Mouse (Mus musculus) MEL (cell line): Measurements from ENCODE around the gene Slc19a2. TPM values are rescaled to one million over a fixed set of nuclear protein-coding genes. Genes with fewer than 3 reads are reported as not detected.

ENCODE experiments used
- DNase-seq: peaks from one replicate; pipeline ENCODE4 v3.0.0; 2011; ENCODE audit warnings: low read depth, low spot score
- H3K27ac ChIP-seq: 2 replicates; pipeline ENCODE4 v1.5.1; 2012; ENCODE audit warnings: low read depth, mild to moderate bottlenecking, control low read depth, low read length, moderate library complexity; ENCODE audit not compliant: control insufficient read depth
- H3K27me3 ChIP-seq, 2 experiments: fragments of 150-350 bp in 1 of 2; sonication (generic) in 1 of 2; 2 replicates each; pipeline ENCODE4 v1.6.1; 2012; ENCODE audit warnings: low read length in 2 of 2, mild to moderate bottlenecking in 2 of 2, improper control_type of control experiment in 1 of 2, moderate library complexity in 1 of 2; ENCODE audit not compliant: insufficient read depth in 2 of 2, control insufficient read depth in 1 of 2
- H3K36me3 ChIP-seq, 2 experiments: 2 replicates each; pipeline ENCODE4 v1.6.1; 2012 to 2014; ENCODE audit warnings: low read length in 2 of 2, improper control_type of control experiment in 1 of 2, inconsistent platforms in 1 of 2, mild to moderate bottlenecking in 1 of 2; ENCODE audit not compliant: insufficient read depth in 2 of 2, control insufficient read depth in 1 of 2
- H3K4me1 ChIP-seq, 2 experiments: fragments of 150-350 bp in 1 of 2; sonication (generic) in 1 of 2; 2 replicates each; pipeline ENCODE4 v1.6.1; 2012; ENCODE audit warnings: low read length in 2 of 2, improper control_type of control experiment in 1 of 2, mild to moderate bottlenecking in 1 of 2; ENCODE audit not compliant: insufficient read depth in 2 of 2, control insufficient read depth in 1 of 2
- H3K4me3 ChIP-seq, 2 experiments: fragments of 150-350 bp in 1 of 2; sonication (generic) in 1 of 2; 2 replicates each; pipeline ENCODE4 v1.5.1; 2012; ENCODE audit warnings: low read depth in 2 of 2, low read length in 2 of 2, mild to moderate bottlenecking in 2 of 2, moderate library complexity in 2 of 2, control low read depth in 1 of 2, improper control_type of control experiment in 1 of 2; ENCODE audit not compliant: control insufficient read depth in 1 of 2, insufficient read depth in 1 of 2
- H3K79me2 ChIP-seq: 2 replicates; pipeline ENCODE4 v1.6.1; 2012; ENCODE audit warnings: mild to moderate bottlenecking, low read length, moderate library complexity; ENCODE audit not compliant: control insufficient read depth, poor library complexity, insufficient read depth
- H3K9ac ChIP-seq: 2 replicates; pipeline ENCODE4 v1.6.1; 2012; ENCODE audit warnings: low read depth, mild to moderate bottlenecking, control low read depth, low read length, moderate library complexity; ENCODE audit not compliant: control insufficient read depth, poor library complexity, severe bottlenecking
- H3K9me3 ChIP-seq: fragments of 150-350 bp; sonication (generic); replicated peaks from 2 replicates; pipeline ENCODE4 v1.6.1; 2012; ENCODE audit warnings: mild to moderate bottlenecking, low read length, improper control_type of control experiment, moderate library complexity; ENCODE audit not compliant: insufficient read depth
- CHD1 ChIP-seq: IDR thresholded peaks from 2 replicates; pipeline ENCODE4 v1.6.1; 2012; ENCODE audit warnings: low read depth, mild to moderate bottlenecking, inconsistent platforms, low read length, improper control_type of control experiment
- CHD2 ChIP-seq: IDR thresholded peaks from 2 replicates; pipeline ENCODE4 v1.6.1; 2011; ENCODE audit warnings: low read length, improper control_type of control experiment
- CTCF ChIP-seq, 3 experiments: IDR thresholded peaks in 2 of 3; conservative IDR thresholded peaks in 1 of 3; 2 replicates each; pipeline ENCODE4 v1.5.1; 2011 to 2012; ENCODE audit warnings: low read length in 3 of 3, low read depth in 2 of 3, mild to moderate bottlenecking in 2 of 3, improper control_type of control experiment in 1 of 3, inconsistent platforms in 1 of 3, mixed read lengths in 1 of 3, moderate library complexity in 1 of 3; ENCODE audit not compliant: control insufficient read depth in 1 of 3, insufficient read depth in 1 of 3, poor library complexity in 1 of 3, severe bottlenecking in 1 of 3
- E2F4 ChIP-seq: IDR thresholded peaks from 2 replicates; pipeline ENCODE4 v1.6.1; 2011; ENCODE audit warnings: low read depth, low read length, improper control_type of control experiment, borderline replicate concordance
- ELF1 ChIP-seq: IDR thresholded peaks from 2 replicates; pipeline ENCODE4 v1.6.1; 2014; ENCODE audit warnings: low read depth, mild to moderate bottlenecking, inconsistent platforms, low read length, improper control_type of control experiment, moderate library complexity
- GABPA ChIP-seq: IDR thresholded peaks from 2 replicates; pipeline ENCODE4 v1.6.1; 2012; ENCODE audit warnings: low read depth, mild to moderate bottlenecking, inconsistent platforms, low read length, improper control_type of control experiment, moderate library complexity
- KAT2A ChIP-seq: conservative IDR thresholded peaks from 2 replicates; pipeline ENCODE4 v1.6.1; 2012; ENCODE audit warnings: low read depth, low read length, improper control_type of control experiment, inconsistent platforms
- MAFK ChIP-seq: IDR thresholded peaks from 2 replicates; pipeline ENCODE4 v1.6.1; 2011; ENCODE audit warnings: low read depth, mild to moderate bottlenecking, low read length, improper control_type of control experiment, borderline replicate concordance
- MAZ ChIP-seq: IDR thresholded peaks from 2 replicates; pipeline ENCODE4 v1.6.1; 2012; ENCODE audit warnings: low read depth, mild to moderate bottlenecking, inconsistent platforms, low read length, improper control_type of control experiment
- MYC ChIP-seq: IDR thresholded peaks from 2 replicates; pipeline ENCODE4 v1.6.1; 2011; ENCODE audit warnings: low read depth, mild to moderate bottlenecking, low read length, improper control_type of control experiment, moderate library complexity
- NELFE ChIP-seq: IDR thresholded peaks from 2 replicates; pipeline ENCODE4 v1.6.1; 2011; ENCODE audit warnings: low read depth, low read length, improper control_type of control experiment
- NRF1 ChIP-seq: IDR thresholded peaks from 2 replicates; pipeline ENCODE4 v1.6.1; 2014; ENCODE audit warnings: low read depth, mild to moderate bottlenecking, inconsistent platforms, low read length, improper control_type of control experiment, moderate library complexity; ENCODE audit not compliant: poor library complexity, insufficient read depth, severe bottlenecking
- POLR2A ChIP-seq, 2 experiments: IDR thresholded peaks; 2 replicates each; pipeline ENCODE4 v1.6.1; 2011 to 2012; ENCODE audit warnings: low read length in 2 of 2, mild to moderate bottlenecking in 2 of 2, control low read depth in 1 of 2, improper control_type of control experiment in 1 of 2, low read depth in 1 of 2, moderate library complexity in 1 of 2; ENCODE audit not compliant: control insufficient read depth in 1 of 2, insufficient read depth in 1 of 2, poor library complexity in 1 of 2
- POLR2AphosphoS2 ChIP-seq: IDR thresholded peaks from 2 replicates; pipeline ENCODE4 v1.6.1; 2011; ENCODE audit warnings: low read length, improper control_type of control experiment
- POLR2AphosphoS5 ChIP-seq: IDR thresholded peaks from 2 replicates; pipeline ENCODE4 v1.6.1; 2012; ENCODE audit warnings: low read depth, borderline replicate concordance, mild to moderate bottlenecking, inconsistent platforms, low read length, moderate library complexity, mixed read lengths
- RAD21 ChIP-seq: IDR thresholded peaks from 2 replicates; pipeline ENCODE4 v1.6.1; 2011; ENCODE audit warnings: mild to moderate bottlenecking, low read depth, low read length, improper control_type of control experiment
- RCOR1 ChIP-seq: IDR thresholded peaks from 2 replicates; pipeline ENCODE4 v1.6.1; 2012; ENCODE audit warnings: low read depth, mild to moderate bottlenecking, inconsistent platforms, low read length, improper control_type of control experiment
- TBP ChIP-seq: IDR thresholded peaks from 2 replicates; pipeline ENCODE4 v1.8.0; 2011; ENCODE audit warnings: low read depth, low read length, improper control_type of control experiment
- TCF12 ChIP-seq: IDR thresholded peaks from 2 replicates; pipeline ENCODE4 v1.6.1; 2014; ENCODE audit warnings: low read depth, mild to moderate bottlenecking, inconsistent platforms, low read length, improper control_type of control experiment, moderate library complexity
- UBTF ChIP-seq: IDR thresholded peaks from 2 replicates; pipeline ENCODE4 v1.6.1; 2012; ENCODE audit warnings: low read depth, mild to moderate bottlenecking, inconsistent platforms, low read length, improper control_type of control experiment, moderate library complexity, borderline replicate concordance; ENCODE audit not compliant: insufficient read depth
- USF1 ChIP-seq: IDR thresholded peaks from 2 replicates; pipeline ENCODE4 v1.6.1; 2014; ENCODE audit warnings: low read depth, mild to moderate bottlenecking, inconsistent platforms, low read length, improper control_type of control experiment, moderate library complexity
- ZKSCAN1 ChIP-seq: IDR thresholded peaks from 2 replicates; pipeline ENCODE4 v1.6.1; 2012; ENCODE audit warnings: low read depth, mild to moderate bottlenecking, inconsistent platforms, low read length, improper control_type of control experiment, moderate library complexity
- ZMIZ1 ChIP-seq: IDR thresholded peaks from 2 replicates; pipeline ENCODE4 v1.6.1; 2012; ENCODE audit warnings: low read depth, mild to moderate bottlenecking, inconsistent platforms, low read length, improper control_type of control experiment, moderate library complexity
- ZNF384 ChIP-seq: IDR thresholded peaks from 2 replicates; pipeline ENCODE4 v1.6.1; 2012; ENCODE audit warnings: low read depth, mild to moderate bottlenecking, inconsistent platforms, low read length, improper control_type of control experiment
- polyA plus RNA-seq, 2 experiments: library from polyadenylated mRNA; stranded (reverse) in 1 of 2; unstranded in 1 of 2; fragments of >175 nt in 1 of 2; fragments of >200 nt in 1 of 2; gene quantifications; 2 replicates each; pipeline versions ENCODE4 v1.2.1 to v1.2.4; 2012; ENCODE audit warnings: low replicate concordance in 2 of 2, low read depth in 1 of 2; ENCODE audit not compliant: insufficient read length in 2 of 2, insufficient read depth in 1 of 2, missing spikeins in 1 of 2
- total RNA-seq: library from RNA; depleted of rRNA; stranded (reverse); fragments of 300-350 nt; gene quantifications from 2 replicates; pipeline ENCODE4 v1.2.3, GENCODE M21; 2012

Slc19a2 gene
- total and polyA plus RNA-seq, 3 experiments, result 9.0 to 54.2 (median 9.7) TPM

- Histone ChIP-seq H3K36me3 (peaks cover 0 to 5% of the 10 kb centered on the region in 2 experiments; a peak in 2 of 4 replicates), H3K4me3 (no peak overlapping the region), H3K79me2 (no peaks in the 10 kb centered on the region), H3K9ac (no peak overlapping the region), H3K27me3 (no peaks in the 10 kb centered on the region), H3K27ac (no peak overlapping the region), H3K4me1 (no peaks in the 10 kb centered on the region), H3K9me3 (no peaks in the 10 kb centered on the region)
- no peak for DNase-seq
- TF ChIP-seq POLR2AphosphoS5 (no peak), TBP (no peak), TCF12 (no peak), GABPA (no peak), POLR2A (IDR thresholded peaks at IDR 0.05; ENCODE audit: control insufficient read depth in 1 of 2, insufficient read depth in 1 of 2, low read depth in 1 of 2, low read length in 2 of 2, poor library complexity in 1 of 2) (no peak), ZMIZ1 (no peak)
These were observed 38.6 kb downstream of the Slc19a2 start for GRCm38 (mm10) chr1:164287406-164287805.

GRCm38 (mm10) chr1:164292040-164292439, 43.2 kb downstream of the Slc19a2 start:
- H3K9ac ChIP-seq, result no peak overlapping the region
- no peaks in the 10 kb centered on the region for H3K27me3 ChIP-seq
- H3K4me1 ChIP-seq, result no peaks in the 10 kb centered on the region
- no peak for TF ChIP-seq TBP
- TF ChIP-seq CTCF (IDR thresholded peaks at IDR 0.05 in 2 of 3, conservative IDR thresholded peaks at IDR 0.05 in 1 of 3; ENCODE audit: control insufficient read depth in 1 of 3, insufficient read depth in 1 of 3, low read depth in 2 of 3, low read length in 3 of 3, poor library complexity in 1 of 3, severe bottlenecking in 1 of 3), result no peak
- no peak for TF ChIP-seq NELFE
- TF ChIP-seq KAT2A, result no peak
- no peak for TF ChIP-seq RCOR1
- TF ChIP-seq NRF1, result no peak
- no peak for TF ChIP-seq MAZ
- no peak for TF ChIP-seq TCF12
- DNase-seq, result no peak
- H3K36me3 ChIP-seq, result peaks cover 0 to 10% of the 10 kb centered on the region in 2 experiments; a peak in 2 of 4 replicates
- H3K4me3 ChIP-seq, result no peak overlapping the region
- no peaks in the 10 kb centered on the region for H3K79me2 ChIP-seq
- no peaks in the 10 kb centered on the region for H3K9me3 ChIP-seq
- no peak overlapping the region for H3K27ac ChIP-seq

- no peak for TF ChIP-seq GABPA
- no peak for TF ChIP-seq CTCF (IDR thresholded peaks at IDR 0.05 in 2 of 3, conservative IDR thresholded peaks at IDR 0.05 in 1 of 3; ENCODE audit: control insufficient read depth in 1 of 3, insufficient read depth in 1 of 3, low read depth in 2 of 3, low read length in 3 of 3, poor library complexity in 1 of 3, severe bottlenecking in 1 of 3)
- no peak for TF ChIP-seq ELF1
- no peak for TF ChIP-seq POLR2AphosphoS2
- no peak for TF ChIP-seq POLR2AphosphoS5
- no peak for TF ChIP-seq CHD1
- TF ChIP-seq CHD2, result no peak
- no peak for TF ChIP-seq MAFK
- no peak for TF ChIP-seq MYC
- TF ChIP-seq E2F4, result no peak
- no peak for TF ChIP-seq UBTF
- TF ChIP-seq RAD21, result no peak
- no peak for TF ChIP-seq USF1
- TF ChIP-seq RCOR1, result no peak
- TF ChIP-seq KAT2A, result no peak
- no peak for TF ChIP-seq ZKSCAN1
- TF ChIP-seq ZNF384, result no peak
- no peak for DNase-seq
- Histone ChIP-seq H3K36me3 (peaks cover 3 to 15% of the 10 kb centered on the region in 2 experiments), H3K9ac (no peak overlapping the region), H3K27ac (no peak overlapping the region), H3K4me1 (peaks cover 0 to 4% of the 10 kb centered on the region in 2 experiments; a peak in 1 of 4 replicates), H3K27me3 (no peaks in the 10 kb centered on the region), H3K4me3 (no peak overlapping the region), H3K9me3 (no peaks in the 10 kb centered on the region), H3K79me2 (no peaks in the 10 kb centered on the region)
These were observed 45.2 kb downstream of the Slc19a2 start for GRCm38 (mm10) chr1:164294071-164294470.
